Mouse (Mus musculus) CH12.LX (cell line): Measurements from ENCODE around the gene Ghrhr. TPM values are rescaled to one million over a fixed set of nuclear protein-coding genes. Genes with fewer than 3 reads are reported as not detected.

ENCODE experiments used
- DNase-seq: peaks from one replicate; pipeline ENCODE4 v3.0.0-alpha.2; 2013; ENCODE audit errors: extremely low read depth
- H3K27ac ChIP-seq: 2 replicates; pipeline ENCODE4 v1.5.1; 2012; ENCODE audit warnings: low read depth, mild to moderate bottlenecking, control low read depth, moderate library complexity; ENCODE audit not compliant: insufficient read depth
- H3K27me3 ChIP-seq: replicated peaks from 2 replicates; pipeline ENCODE3; 2012; ENCODE audit warnings: inconsistent platforms
- H3K36me3 ChIP-seq, 2 experiments: replicated peaks in 1 of 2; 2 replicates each; pipeline versions ENCODE3 to v1.6.1; 2012; ENCODE audit warnings: inconsistent platforms in 1 of 2, low read length in 1 of 2, mild to moderate bottlenecking in 1 of 2, mixed read lengths in 1 of 2, moderate library complexity in 1 of 2; ENCODE audit not compliant: control insufficient read depth in 1 of 2, insufficient read depth in 1 of 2
- H3K4me1 ChIP-seq, 2 experiments: 2 replicates each; pipeline ENCODE4 v1.6.1; 2012; ENCODE audit warnings: inconsistent platforms in 1 of 2, moderate library complexity in 1 of 2; ENCODE audit not compliant: insufficient read depth in 2 of 2, control insufficient read depth in 1 of 2
- H3K4me2 ChIP-seq: 2 replicates; pipeline ENCODE4 v1.6.1; 2012; ENCODE audit warnings: low read depth, mild to moderate bottlenecking, control low read depth; ENCODE audit not compliant: poor library complexity, insufficient read depth, severe bottlenecking
- H3K4me3 ChIP-seq, 3 experiments: fragments of 150-350 bp in 1 of 3; sonication (generic) in 1 of 3; replicated peaks in 1 of 3; 2 replicates each; pipeline versions ENCODE3 to v1.5.1; 2011 to 2012; ENCODE audit warnings: low read depth in 2 of 3, low read length in 2 of 3, mild to moderate bottlenecking in 2 of 3, moderate library complexity in 2 of 3, control low read depth in 1 of 3, improper control_type of control experiment in 1 of 3, inconsistent platforms in 1 of 3, mixed read lengths in 1 of 3; ENCODE audit not compliant: poor library complexity in 1 of 3
- H3K79me2 ChIP-seq: replicated peaks from 2 replicates; pipeline ENCODE4 v1.6.1; 2012; ENCODE audit warnings: mild to moderate bottlenecking, moderate library complexity; ENCODE audit not compliant: control insufficient read depth, poor library complexity, insufficient read depth, severe bottlenecking; ENCODE audit errors: extremely low read depth
- H3K9ac ChIP-seq: 2 replicates; pipeline ENCODE4 v1.6.1; 2012; ENCODE audit warnings: low read depth, mild to moderate bottlenecking, control low read depth, moderate library complexity; ENCODE audit not compliant: insufficient read depth
- H3K9me3 ChIP-seq: replicated peaks from 2 replicates; pipeline ENCODE3; 2012; ENCODE audit warnings: low read length, inconsistent platforms, mixed read lengths
- BHLHE40 ChIP-seq: IDR thresholded peaks from 2 replicates; pipeline ENCODE4 v1.6.1; 2011; ENCODE audit warnings: mild to moderate bottlenecking, low read depth, low read length, improper control_type of control experiment
- CHD2 ChIP-seq: IDR thresholded peaks from 2 replicates; pipeline ENCODE4 v1.6.1; 2011; ENCODE audit warnings: low read length, improper control_type of control experiment
- CTCF ChIP-seq, 2 experiments: IDR thresholded peaks in 1 of 2; conservative IDR thresholded peaks in 1 of 2; 2 replicates each; pipeline ENCODE4 v1.5.1; 2011 to 2012; ENCODE audit warnings: low read depth in 2 of 2, low read length in 2 of 2, improper control_type of control experiment in 1 of 2, inconsistent platforms in 1 of 2, mild to moderate bottlenecking in 1 of 2, moderate library complexity in 1 of 2
- E2F4 ChIP-seq: IDR thresholded peaks from 2 replicates; pipeline ENCODE4 v1.6.1; 2011; ENCODE audit warnings: low read depth, low read length, improper control_type of control experiment; ENCODE audit not compliant: insufficient replicate concordance
- EP300 ChIP-seq: IDR thresholded peaks from 2 replicates; pipeline ENCODE4 v1.6.1; 2011; ENCODE audit warnings: low read length, improper control_type of control experiment
- GABPA ChIP-seq: IDR thresholded peaks from 2 replicates; pipeline ENCODE4 v1.6.1; 2012; ENCODE audit warnings: low read depth, low read length, improper control_type of control experiment, inconsistent platforms; ENCODE audit not compliant: insufficient replicate concordance
- HCFC1 ChIP-seq: IDR thresholded peaks from 2 replicates; pipeline ENCODE4 v1.6.1; 2012; ENCODE audit warnings: low read depth, mild to moderate bottlenecking, inconsistent platforms, low read length, improper control_type of control experiment
- IRF4 ChIP-seq: IDR thresholded peaks from 2 replicates; pipeline ENCODE4 v1.6.1; 2014; ENCODE audit warnings: low read depth, mild to moderate bottlenecking, inconsistent platforms, low read length, improper control_type of control experiment
- NELFE ChIP-seq: IDR thresholded peaks from 2 replicates; pipeline ENCODE4 v1.6.1; 2011; ENCODE audit warnings: low read depth, low read length, improper control_type of control experiment
- NRF1 ChIP-seq: IDR thresholded peaks from 2 replicates; pipeline ENCODE4 v1.6.1; 2014; ENCODE audit warnings: low read depth, mild to moderate bottlenecking, inconsistent platforms, low read length, improper control_type of control experiment, moderate library complexity
- PAX5 ChIP-seq: IDR thresholded peaks from 2 replicates; pipeline ENCODE4 v1.6.1; 2012; ENCODE audit warnings: low read length, inconsistent platforms, mixed read lengths
- POLR2AphosphoS2 ChIP-seq: IDR thresholded peaks from 2 replicates; pipeline ENCODE4 v1.6.1; 2011; ENCODE audit warnings: low read depth, low read length, improper control_type of control experiment
- RAD21 ChIP-seq: IDR thresholded peaks from 2 replicates; pipeline ENCODE4 v1.6.1; 2011; ENCODE audit warnings: low read depth, mild to moderate bottlenecking, low read length, improper control_type of control experiment, moderate library complexity
- TBP ChIP-seq: conservative IDR thresholded peaks from 2 replicates; pipeline ENCODE4 v1.6.1; 2011; ENCODE audit warnings: low read depth, low read length, improper control_type of control experiment
- TCF12 ChIP-seq: IDR thresholded peaks from 2 replicates; pipeline ENCODE4 v1.6.1; 2014; ENCODE audit warnings: low read depth, mild to moderate bottlenecking, inconsistent platforms, low read length, improper control_type of control experiment
- ZMIZ1 ChIP-seq: IDR thresholded peaks from 2 replicates; pipeline ENCODE4 v1.6.1; 2012; ENCODE audit warnings: low read depth, mild to moderate bottlenecking, inconsistent platforms, low read length, improper control_type of control experiment
- ZNF384 ChIP-seq: IDR thresholded peaks from 2 replicates; pipeline ENCODE4 v1.6.1; 2012; ENCODE audit warnings: low read depth, low read length, improper control_type of control experiment, inconsistent platforms
- dilution Hi-C: fragments of 300-500 bp; cut with MboI; formaldehyde crosslinking; loops from 2 replicates; pipeline ENCODE4 v1.14.3; 2020; ENCODE audit warnings: low sequenced_read_pairs; ENCODE audit not compliant: extremely low pct_unique_long_range_greater_than_20kb, extremely low pct_ligation_motif_present
- in situ Hi-C: fragments of 300-500 bp; cut with MboI; formaldehyde crosslinking; loops from 3 replicates; pipeline ENCODE4 v1.14.3; 2019; ENCODE audit warnings: low sequenced_read_pairs, low pct_ligation_motif_present, low pct_unique_long_range_greater_than_20kb, mixed read lengths
- polyA plus RNA-seq: library from polyadenylated mRNA; unstranded; fragments of >175 nt; gene quantifications from 2 replicates; pipeline ENCODE4 v1.2.1, GENCODE M21; 2012; ENCODE audit warnings: low read depth; ENCODE audit not compliant: insufficient read length
- total RNA-seq, 2 experiments: library from RNA; depleted of rRNA; stranded (reverse); fragments of 300-350 nt in 1 of 2; fragments of >200 nt in 1 of 2; gene quantifications; 2 replicates each; pipeline ENCODE4 v1.2.3; 2012 to 2014

Gene Ghrhr
- total and polyA plus RNA-seq, 3 experiments, result not detected

DNA sequence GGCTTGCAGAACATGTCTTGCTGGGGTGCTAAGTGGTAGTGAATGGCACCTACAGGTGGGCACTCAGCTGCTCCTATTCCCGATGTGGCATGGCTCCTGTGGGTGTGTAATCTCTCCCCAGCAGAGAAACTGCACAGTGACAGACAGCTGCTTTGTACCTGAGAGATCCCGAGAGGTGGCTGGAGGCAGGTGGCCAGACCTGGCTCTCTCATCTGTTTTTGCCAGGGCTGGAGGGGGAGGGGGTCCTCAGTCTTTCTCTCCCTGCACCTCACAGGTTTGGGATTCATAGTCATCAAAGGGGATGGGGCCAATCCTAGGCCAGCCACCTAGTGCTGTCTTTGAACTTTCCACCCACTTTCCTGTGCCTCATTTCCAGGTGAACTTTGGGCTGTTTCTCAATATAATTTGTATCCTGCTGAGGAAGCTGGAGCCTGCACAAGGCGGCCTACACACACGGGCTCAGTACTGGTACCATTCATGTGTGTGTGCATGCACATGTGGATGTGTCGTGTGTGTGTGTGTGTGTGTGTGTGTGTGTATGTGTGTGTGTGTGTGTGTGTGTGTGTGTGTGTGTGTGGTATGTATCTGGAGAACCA lies 8.4 kb downstream of the Ghrhr start:
- H3K4me3 ChIP-seq, result no peak overlapping the region
- in situ Hi-C loops, result loop anchor here (5.0 kb wide), 1 partner anchor 147 kb away; no protein-coding TSS in a partner anchor
- H3K27me3 ChIP-seq, result peaks cover 62% of the 10 kb centered on the region
- no peaks in the 10 kb centered on the region for H3K36me3 ChIP-seq
- H3K79me2 ChIP-seq, result no peaks in the 10 kb centered on the region
- no peak overlapping the region for H3K4me2 ChIP-seq
- TF ChIP-seq RAD21 (no peak), HCFC1 (no peak), EP300 (no peak), NELFE (no peak)
- TF ChIP-seq, all 38 proteins: peak for 0
- H3K9ac ChIP-seq, result no peak overlapping the region
- dilution Hi-C loops, result no loop called here
- no peak for DNase-seq
- no peaks in the 10 kb centered on the region; a peak in 1 of 4 replicates for H3K4me1 ChIP-seq
- H3K9me3 ChIP-seq, result no peaks in the 10 kb centered on the region
- H3K27ac ChIP-seq, result no peak overlapping the region

DNA sequence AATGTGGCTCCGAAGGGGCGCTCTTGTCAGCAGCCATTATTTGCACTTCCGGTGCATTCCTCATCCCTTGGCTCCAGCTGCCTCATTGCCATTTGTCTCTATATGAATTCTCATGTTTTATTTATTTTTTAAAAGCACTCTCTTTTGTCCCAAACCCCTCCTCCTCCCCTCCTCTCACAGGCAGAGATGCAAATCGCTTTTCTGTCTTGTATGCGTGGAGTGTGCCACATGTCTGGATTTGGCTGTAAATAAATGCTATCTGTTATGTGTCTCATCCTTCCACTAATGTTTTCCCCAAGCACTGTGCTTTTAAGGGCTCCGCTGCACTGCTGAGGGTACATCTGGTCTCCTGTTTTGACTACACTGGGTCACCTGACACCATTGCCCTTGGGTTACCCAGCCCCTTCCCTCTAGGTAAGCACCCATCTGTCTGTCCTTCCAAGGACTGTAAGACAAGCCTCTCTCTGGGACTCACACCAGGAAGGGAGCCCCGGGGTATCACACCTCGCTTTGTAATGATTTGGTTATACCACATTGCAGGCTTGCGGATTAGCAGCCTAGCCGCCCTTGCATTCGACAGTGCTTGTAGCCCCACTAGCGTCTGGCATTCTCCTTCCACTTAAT lies 12.6 kb downstream of the Ghrhr start:
- Histone ChIP-seq H3K36me3 (no peaks in the 10 kb centered on the region), H3K4me1 (peaks cover 0 to 15% of the 10 kb centered on the region in 2 experiments; a peak in 2 of 4 replicates), H3K4me2 (no peak overlapping the region), H3K9me3 (no peaks in the 10 kb centered on the region)
- TF ChIP-seq GABPA (no peak), ZNF384 (no peak), ZMIZ1 (no peak), CTCF (conservative IDR thresholded peaks at IDR 0.05 in 1 of 2, IDR thresholded peaks at IDR 0.05 in 1 of 2; ENCODE audit: low read depth in 2 of 2, low read length in 2 of 2) (no peak), PAX5 (no peak), POLR2AphosphoS2 (no peak), CHD2 (no peak), EP300 (no peak), BHLHE40 (no peak), NELFE (no peak), TCF12 (no peak), TBP (no peak), IRF4 (no peak), E2F4 (no peak), NRF1 (no peak)
- TF ChIP-seq, all 38 proteins: peak for 0
- no peaks in the 10 kb centered on the region for H3K79me2 ChIP-seq
- H3K4me3 ChIP-seq, result no peak overlapping the region
- peaks cover 57% of the 10 kb centered on the region for H3K27me3 ChIP-seq
- no peak for DNase-seq
- dilution Hi-C loops, result no loop called here
- in situ Hi-C loops, result no loop called here
- no peak overlapping the region for H3K9ac ChIP-seq
- H3K27ac ChIP-seq, result no peak overlapping the region
